Mouse (Mus musculus) lung, adult 2 months (tissue): ENCODE results near the gene Ccdc114.

Experiments used
- CTCF ChIP-seq: fragments of 200-500 bp; IDR thresholded peaks from 2 replicates; pipeline ENCODE4 v1.5.1; 2011; ENCODE audit warnings: mild to moderate bottlenecking, low read length, control low read depth; ENCODE audit not compliant: insufficient read depth
- POLR2A ChIP-seq: fragments of 200-500 bp; IDR thresholded peaks from 2 replicates; pipeline ENCODE4 v1.6.1; 2011; ENCODE audit warnings: low read depth, mild to moderate bottlenecking, control low read depth, low read length, borderline replicate concordance; ENCODE audit errors: extremely low read depth

- no peak for TF ChIP-seq CTCF
- no peak for TF ChIP-seq POLR2A
Observed at GRCm38 (mm10) chr7:45915011-45915410, 8.9 kb upstream of the Ccdc114 start.
